Mouse (Mus musculus) intestine, postnatal 0 days (tissue): Measurements from ENCODE around the gene Nuak2. TPM values are rescaled to one million over a fixed set of nuclear protein-coding genes. Genes with fewer than 3 reads are reported as not detected.

ENCODE experiments used
- ATAC-seq: fragments of 200-750 bp; cut with Nextera tagmentation; 2 replicates; pipeline ENCODE4 v1.8.0; 2017; ENCODE audit warnings: mild to moderate bottlenecking, moderate TSS enrichment, moderate library complexity
- H3K27ac ChIP-seq: fragments of 300-500 bp; sonication (generic); 2 replicates; pipeline ENCODE4 v1.5.1; 2014; ENCODE audit warnings: mild to moderate bottlenecking, low read depth, low read length, moderate library complexity
- H3K27me3 ChIP-seq: fragments of 300-500 bp; sonication (generic); replicated peaks from 2 replicates; pipeline ENCODE4 v1.6.1; 2014; ENCODE audit warnings: low read length, mixed read lengths; ENCODE audit not compliant: control insufficient read depth, insufficient read depth
- H3K36me3 ChIP-seq: fragments of 300-500 bp; sonication (generic); 2 replicates; pipeline ENCODE4 v1.6.1; 2014; ENCODE audit warnings: mild to moderate bottlenecking, moderate library complexity; ENCODE audit not compliant: control insufficient read depth, insufficient read depth
- H3K4me1 ChIP-seq: fragments of 300-500 bp; sonication (generic); replicated peaks from 2 replicates; pipeline ENCODE4 v1.6.1; 2014; ENCODE audit warnings: antibody characterized with exemption, low read length, mixed read lengths; ENCODE audit not compliant: control insufficient read depth, insufficient read depth
- H3K4me2 ChIP-seq: fragments of 300-500 bp; sonication (generic); replicated peaks from 2 replicates; pipeline ENCODE4 v1.6.1; 2014; ENCODE audit warnings: low read depth, mild to moderate bottlenecking, moderate library complexity
- H3K4me3 ChIP-seq: fragments of 300-500 bp; sonication (generic); 2 replicates; pipeline ENCODE4 v1.5.1; 2014; ENCODE audit warnings: low read depth, low read length
- H3K9ac ChIP-seq: fragments of 300-500 bp; sonication (generic); 2 replicates; pipeline ENCODE4 v1.6.1; 2014; ENCODE audit warnings: mild to moderate bottlenecking, low read depth, low read length
- H3K9me3 ChIP-seq: fragments of 300-500 bp; sonication (generic); 2 replicates; pipeline ENCODE4 v1.6.1; 2016; ENCODE audit warnings: mixed run types; ENCODE audit not compliant: control insufficient read depth
- CTCF ChIP-seq: sonication (generic); IDR thresholded peaks from 2 replicates; pipeline ENCODE4 v1.5.1; 2016; ENCODE audit warnings: low read depth, mild to moderate bottlenecking, control low read depth, antibody characterized with exemption, moderate library complexity
- WGBS: fragments of 180-500 bp; shearing (Covaris S2); extraction: QIAGEN DNeasy Blood & Tissue Kit; methylation state at CpG from one replicate; pipeline ENCODE4 v1.1.7; 2014; 5-methylcytosine and 5-hydroxymethylcytosine counted together
- polyA plus RNA-seq: library from polyadenylated mRNA; unstranded; fragments of >200 nt; fragmentation: Nextera tagmentation; extraction: Ambion mirVana; gene quantifications from 2 replicates; pipeline ENCODE4 v1.2.1, GENCODE M21; 2015

Nuak2 gene
- polyA plus RNA-seq, 1 experiment from 2014 or later = 20.0 TPM

- 0 out of 2 replicates have a peak, but pooled peaks cover 7% of the 10 kb centered on the region for H3K4me1 ChIP-seq
- ATAC-seq = no peak
- no peaks in the 10 kb centered on the region for H3K36me3 ChIP-seq
- H3K27ac ChIP-seq = no peak overlapping the region
- no peaks in the 10 kb centered on the region for H3K27me3 ChIP-seq
- H3K9me3 ChIP-seq = no peaks in the 10 kb centered on the region
- H3K4me3 ChIP-seq = no peak overlapping the region
- H3K9ac ChIP-seq = no peak overlapping the region
- TF ChIP-seq CTCF = peak; percentile 36; the same call in 1 of the 2 replicates
- H3K4me2 ChIP-seq = no peak overlapping the region
- WGBS = 29% methylated on average over 11 of the region's 11 CpGs
Observed at GRCm38 (mm10) chr1:132287991-132288451, 27.9 kb upstream of the Nuak2 start.

GRCm38 (mm10) chr1:132289965-132290364 is 26.0 kb upstream of the Nuak2 start:
- no peaks in the 10 kb centered on the region for H3K36me3 ChIP-seq
- no peak for ATAC-seq
- no peak overlapping the region for H3K4me2 ChIP-seq
- H3K27me3 ChIP-seq = no peaks in the 10 kb centered on the region
- H3K9ac ChIP-seq = no peak overlapping the region
- H3K4me3 ChIP-seq = no peak overlapping the region
- 81% methylated on average over 6 of the region's 6 CpGs for WGBS
- H3K27ac ChIP-seq = no peak overlapping the region
- H3K9me3 ChIP-seq = no peaks in the 10 kb centered on the region
- 0 out of 2 replicates have a peak, but pooled peaks cover 7% of the 10 kb centered on the region for H3K4me1 ChIP-seq
- no peak for TF ChIP-seq CTCF

- Histone ChIP-seq H3K27ac (no peak overlapping the region), H3K27me3 (no peaks in the 10 kb centered on the region), H3K9ac (no peak overlapping the region), H3K4me3 (no peak overlapping the region), H3K4me1 (0 out of 2 replicates have a peak, but pooled peaks cover 7% of the 10 kb centered on the region), H3K36me3 (no peaks in the 10 kb centered on the region), H3K4me2 (no peak overlapping the region), H3K9me3 (no peaks in the 10 kb centered on the region)
- WGBS = 61% methylated on average over 11 of the region's 11 CpGs
- peak; percentile 17; the same call in 1 of the 2 replicates for TF ChIP-seq CTCF
- ATAC-seq = no peak
Observed at GRCm38 (mm10) chr1:132290921-132291675, 24.8 kb upstream of the Nuak2 start.

- no peak overlapping the region for H3K4me3 ChIP-seq
- no peak overlapping the region for H3K4me2 ChIP-seq
Observed at GRCm38 (mm10) chr1:132291706-132292105, 24.2 kb upstream of the Nuak2 start.

GRCm38 (mm10) chr1:132292318-132293129 is 23.4 kb upstream of the Nuak2 start:
- Histone ChIP-seq H3K4me2 (peak overlapping the region; percentile 21; the same call in 1 of the 2 replicates), H3K36me3 (no peaks in the 10 kb centered on the region), H3K4me3 (no peak overlapping the region), H3K9ac (no peak overlapping the region), H3K27ac (no peak overlapping the region), H3K9me3 (no peaks in the 10 kb centered on the region), H3K27me3 (no peaks in the 10 kb centered on the region), H3K4me1 (0 out of 2 replicates have a peak, but pooled peaks cover 7% of the 10 kb centered on the region)
- WGBS = 31% methylated on average over 21 of the region's 21 CpGs
- peak; percentile 58 for TF ChIP-seq CTCF
- 0 out of 2 replicates have a peak, but pooled peaks have one; percentile 37 for ATAC-seq

More at GRCm38 (mm10) chr1:132291706-132292105, 24.2 kb upstream of the Nuak2 start:
- no peak for TF ChIP-seq CTCF
- Histone ChIP-seq H3K4me1 (0 out of 2 replicates have a peak, but pooled peaks cover 7% of the 10 kb centered on the region), H3K9me3 (no peaks in the 10 kb centered on the region), H3K27me3 (no peaks in the 10 kb centered on the region), H3K36me3 (no peaks in the 10 kb centered on the region), H3K9ac (no peak overlapping the region), H3K27ac (no peak overlapping the region)
- WGBS = 55% methylated on average over 4 of the region's 4 CpGs
- ATAC-seq = no peak

- H3K4me2 ChIP-seq = no peak overlapping the region
- peaks cover 18% of the 10 kb centered on the region for H3K27me3 ChIP-seq
- H3K9me3 ChIP-seq = no peaks in the 10 kb centered on the region
- H3K36me3 ChIP-seq = no peaks in the 10 kb centered on the region
- 79% methylated on average over 7 of the region's 7 CpGs for WGBS
- no peak for TF ChIP-seq CTCF
- no peak for ATAC-seq
- H3K4me1 ChIP-seq = 0 out of 2 replicates have a peak, but pooled peaks cover 7% of the 10 kb centered on the region
- H3K27ac ChIP-seq = no peak overlapping the region
- H3K4me3 ChIP-seq = no peak overlapping the region
- H3K9ac ChIP-seq = no peak overlapping the region
Observed at GRCm38 (mm10) chr1:132295506-132295905, 20.4 kb upstream of the Nuak2 start.
